Mouse (Mus musculus) cerebellum, adult 9-11 months (tissue): ENCODE measurements around the gene Trp53i13.
A peak's percentile ranks its signal among the peaks of the same experiment; 100 is the strongest.

Experiments used
- DNase-seq: peaks from one replicate; pipeline ENCODE4 v3.0.0; 2022

Gene Trp53i13

GRCm38 (mm10) chr11:77491123-77491501 is 24.7 kb downstream of the Trp53i13 start:
- peak; percentile 88 for DNase-seq

- peak; percentile 56 for DNase-seq
Measured at GRCm38 (mm10) chr11:77490451-77490850, 25.3 kb downstream of the Trp53i13 start.

- DNase-seq: peak; percentile 90
Measured at GRCm38 (mm10) chr11:77489591-77490235, 26.1 kb downstream of the Trp53i13 start, which contains the start of gene Ankrd13b. Gene Ankrd13b, minus strand, starts transcription at chr11:77489678.

GRCm38 (mm10) chr11:77488771-77489581 is 26.8 kb downstream of the Trp53i13 start:
- DNase-seq: peak; percentile 73

- peak; percentile 80 for DNase-seq
Measured at GRCm38 (mm10) chr11:77486798-77487197, 29.0 kb downstream of the Trp53i13 start.

- DNase-seq: no peak
Measured at GRCm38 (mm10) chr11:77485229-77485628, 30.6 kb downstream of the Trp53i13 start.

GRCm38 (mm10) chr11:77483510-77484255 is 32.1 kb downstream of the Trp53i13 start:
- peak; percentile 10 for DNase-seq

GRCm38 (mm10) chr11:77483043-77483442 is 32.7 kb downstream of the Trp53i13 start:
- peak; percentile 53 for DNase-seq

GRCm38 (mm10) chr11:77476895-77477294 is 38.9 kb downstream of the Trp53i13 start:
- DNase-seq: no peak

GRCm38 (mm10) chr11:77476216-77476615 is 39.6 kb downstream of the Trp53i13 start:
- no peak for DNase-seq

- DNase-seq: no peak
Measured at GRCm38 (mm10) chr11:77472775-77473174, 43.0 kb downstream of the Trp53i13 start.

- no peak for DNase-seq
Measured at GRCm38 (mm10) chr11:77471407-77471806, 44.4 kb downstream of the Trp53i13 start.

GRCm38 (mm10) chr11:77468397-77468796 is 47.4 kb downstream of the Trp53i13 start:
- no peak for DNase-seq

- peak; percentile 78 for DNase-seq
Measured at GRCm38 (mm10) chr11:77467784-77468183, 48.0 kb downstream of the Trp53i13 start.

GRCm38 (mm10) chr11:77467157-77467556 is 48.6 kb downstream of the Trp53i13 start:
- no peak for DNase-seq

- no peak for DNase-seq
Measured at GRCm38 (mm10) chr11:77466544-77466943, 49.2 kb downstream of the Trp53i13 start.

GRCm38 (mm10) chr11:77465111-77465510 is 50.7 kb downstream of the Trp53i13 start:
- DNase-seq: no peak

GRCm38 (mm10) chr11:77464684-77465083 is 51.1 kb downstream of the Trp53i13 start:
- DNase-seq: no peak

- no peak for DNase-seq
Measured at GRCm38 (mm10) chr11:77463786-77464185, 52.0 kb downstream of the Trp53i13 start.

- no peak for DNase-seq
Measured at GRCm38 (mm10) chr11:77463101-77463445, 52.7 kb downstream of the Trp53i13 start.

GRCm38 (mm10) chr11:77462283-77463100 is 53.3 kb downstream of the Trp53i13 start, which contains the start of gene Coro6:
Gene Coro6, plus strand, starts transcription at chr11:77462411.
- DNase-seq: peak; percentile 58

GRCm38 (mm10) chr11:77461856-77462255 is 53.9 kb downstream of the Trp53i13 start:
- DNase-seq: no peak
